Mouse (Mus musculus) C2C12 (cell line): ENCODE data around the gene Usp12. TPM values are rescaled to one million over a fixed set of nuclear protein-coding genes. Genes with fewer than 3 reads are reported as not detected.

ENCODE experiments used
- H3K27me3 ChIP-seq: one replicate; pipeline ENCODE4 v1.6.1; 2011; ENCODE audit not compliant: control insufficient read depth, insufficient read depth, insufficient read length
- H3K36me3 ChIP-seq: one replicate; pipeline ENCODE4 v1.6.1; 2011; ENCODE audit not compliant: control insufficient read depth, insufficient read depth
- H3K4me3 ChIP-seq: one replicate; pipeline ENCODE4 v1.5.1; 2011; ENCODE audit warnings: mild to moderate bottlenecking, control low read depth; ENCODE audit not compliant: poor library complexity, insufficient read depth, severe bottlenecking
- H3K79me2 ChIP-seq: one replicate; pipeline ENCODE4 v1.6.1; 2011; ENCODE audit not compliant: control insufficient read depth, insufficient read depth
- H3K79me3 ChIP-seq: one replicate; pipeline ENCODE4 v1.6.1; 2011; ENCODE audit warnings: low read depth, control low read depth
- H3ac ChIP-seq: one replicate; pipeline ENCODE3; 2011; ENCODE audit warnings: low read depth; ENCODE audit not compliant: control insufficient read depth, insufficient read length
- CEBPB ChIP-seq: IDR thresholded peaks from one replicate; pipeline ENCODE4 v1.6.1; 2011; ENCODE audit warnings: low read depth, mild to moderate bottlenecking, control low read depth, moderate library complexity
- CTCF ChIP-seq: IDR thresholded peaks from one replicate; pipeline ENCODE4 v1.5.1; 2011; ENCODE audit not compliant: control insufficient read depth, insufficient read depth, insufficient read length
- FOSL1 ChIP-seq: IDR thresholded peaks from one replicate; pipeline ENCODE4 v1.8.0; 2011; ENCODE audit warnings: mild to moderate bottlenecking, low read length; ENCODE audit not compliant: poor library complexity, insufficient read depth, severe bottlenecking
- MAX ChIP-seq: IDR thresholded peaks from one replicate; pipeline ENCODE4 v1.6.1; 2011; ENCODE audit warnings: mild to moderate bottlenecking, control low read depth
- MYOD1 ChIP-seq: IDR thresholded peaks from one replicate; pipeline ENCODE4 v1.6.1; 2011; ENCODE audit warnings: low read depth; ENCODE audit not compliant: control insufficient read depth, insufficient read length
- MYOG ChIP-seq: IDR thresholded peaks from one replicate; pipeline ENCODE4 v1.6.1; 2011; ENCODE audit not compliant: control insufficient read depth, insufficient read length; ENCODE audit errors: extremely low read depth
- USF1 ChIP-seq: IDR thresholded peaks from one replicate; pipeline ENCODE4 v1.6.1; 2011; ENCODE audit warnings: low read depth, mild to moderate bottlenecking, control low read depth, moderate library complexity
- polyA plus RNA-seq: library from polyadenylated mRNA; unstranded; fragments of >200 nt; fragmentation: generic; extraction: Trizol; gene quantifications from one replicate; pipeline ENCODE4 v1.2.1, GENCODE M21; 2012; ENCODE audit warnings: missing spikeins

The Usp12 gene
- polyA plus RNA-seq, 1 experiment, result 22.2 TPM

GRCm38 (mm10) chr5:146691745-146692144 lies 103.1 kb downstream of the Usp12 start:
- TF ChIP-seq MYOD1 (no peak), MYOG (no peak), USF1 (no peak), CTCF (no peak), MAX (no peak), FOSL1 (no peak), CEBPB (no peak)
- H3K27me3 ChIP-seq, result no peaks in the 10 kb centered on the region
- H3K79me3 ChIP-seq, result no peaks in the 10 kb centered on the region

GRCm38 (mm10) chr5:146687541-146688313 lies 107.1 kb downstream of the Usp12 start:
- Histone ChIP-seq H3K4me3 (no peak overlapping the region), H3K27me3 (no peaks in the 10 kb centered on the region), H3ac (no peak overlapping the region), H3K36me3 (no peaks in the 10 kb centered on the region), H3K79me2 (no peaks in the 10 kb centered on the region), H3K79me3 (no peaks in the 10 kb centered on the region)
- no peak for TF ChIP-seq USF1
- TF ChIP-seq CTCF, result no peak

More at GRCm38 (mm10) chr5:146691745-146692144, 103.1 kb downstream of the Usp12 start:
- Histone ChIP-seq H3K36me3 (no peaks in the 10 kb centered on the region), H3K79me2 (no peaks in the 10 kb centered on the region), H3ac (no peak overlapping the region), H3K4me3 (no peak overlapping the region)

GRCm38 (mm10) chr5:146686954-146687353 lies 107.9 kb downstream of the Usp12 start:
- Histone ChIP-seq H3K79me3 (no peaks in the 10 kb centered on the region), H3K27me3 (no peaks in the 10 kb centered on the region), H3ac (no peak overlapping the region), H3K79me2 (no peaks in the 10 kb centered on the region), H3K36me3 (no peaks in the 10 kb centered on the region), H3K4me3 (no peak overlapping the region)
- TF ChIP-seq CTCF (no peak), USF1 (no peak), MYOD1 (no peak), CEBPB (no peak), MAX (no peak), FOSL1 (no peak)

Other genes starting within 250 kb of the Usp12 start
- gene Gm3415, start 238.9 kb downstream of the Usp12 start, polyA plus RNA-seq, result not detected
- gene Gpr12, start 209.8 kb downstream of the Usp12 start, polyA plus RNA-seq, result not detected
- gene Rpl21, start 37.9 kb upstream of the Usp12 start, polyA plus RNA-seq, result 486 TPM
- gene Rasl11a, start 50.1 kb upstream of the Usp12 start, polyA plus RNA-seq, result 35.3 TPM
- gene Gtf3a, start 153.7 kb upstream of the Usp12 start, polyA plus RNA-seq, result 96.4 TPM
- 17.1 TPM for gene Mtif3, start 168.8 kb upstream of the Usp12 start, polyA plus RNA-seq